Mouse (Mus musculus): ENCODE results near the gene Ggcx. TPM values are rescaled to one million over a fixed set of nuclear protein-coding genes. Genes with fewer than 3 reads are reported as not detected.

Ggcx gene
- polyA plus RNA-seq, 1 experiment from 2014 or later: 19.0 TPM

- H3K36me3 ChIP-seq (replicated peaks): no peaks in the 10 kb centered on the region
- ATAC-seq (replicated peaks): 0 out of 2 replicates have a peak, but pooled peaks have one; percentile 6
- peak overlapping the region; percentile 27 for H3K4me3 ChIP-seq
- peak overlapping the region; percentile 52 for H3K4me2 ChIP-seq
- H3K27ac ChIP-seq: no peak overlapping the region
- H3K4me1 ChIP-seq: peaks cover 10% of the 10 kb centered on the region
- H3K9me3 ChIP-seq: no peaks in the 10 kb centered on the region
- WGBS: 33% methylated on average over 13 of the region's 13 CpGs
- H3K27me3 ChIP-seq (replicated peaks): peaks cover 15% of the 10 kb centered on the region
- peak overlapping the region; percentile 22; the same call in 1 of the 2 replicates for H3K9ac ChIP-seq
Observed at GRCm38 (mm10) chr6:72389471-72389940, 24.6 kb upstream of the Ggcx start.

DNA sequence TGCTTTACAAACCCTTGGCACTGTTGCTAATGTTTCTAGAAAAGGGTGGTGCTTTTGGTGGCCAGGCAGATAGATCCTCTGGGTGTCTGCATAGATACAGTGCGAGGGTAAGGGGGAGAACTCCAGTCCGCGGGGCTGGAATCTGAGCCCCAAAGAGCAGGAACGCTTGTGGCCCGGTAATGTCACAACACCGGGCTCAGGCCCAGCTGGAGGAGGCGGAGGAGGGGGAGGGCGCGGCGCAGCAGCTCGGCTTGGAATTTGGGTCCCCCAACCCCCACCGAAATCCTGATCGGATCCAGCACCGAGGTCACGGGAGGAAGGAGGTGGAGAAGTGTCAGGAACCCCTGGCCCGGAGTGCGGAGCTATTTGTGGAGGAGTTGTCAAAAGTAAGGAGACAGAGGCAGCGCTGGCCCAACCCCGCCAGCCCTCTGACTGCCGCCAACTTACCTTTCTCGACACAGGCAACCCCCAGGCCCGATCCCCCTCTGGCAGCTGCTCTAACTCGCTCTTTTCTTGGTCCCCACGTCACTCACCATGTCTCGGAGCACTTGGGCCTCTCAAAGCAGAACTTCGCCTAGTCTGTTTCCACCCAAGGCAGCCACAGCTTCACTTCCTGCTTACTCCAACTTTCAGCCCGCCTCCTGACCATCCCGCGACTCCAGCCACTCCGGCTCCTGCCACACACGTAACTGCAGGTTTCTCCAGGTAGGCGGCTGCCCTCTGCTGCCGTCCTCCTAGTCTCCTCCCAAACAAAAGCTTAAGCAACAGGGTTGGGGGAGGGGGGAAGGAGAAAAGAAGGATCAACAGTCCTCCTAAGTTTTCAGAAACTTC lies 24.0 kb upstream of the Ggcx start, which contains the start of gene Vamp8:
Gene Vamp8 (minus strand): TSS at position 763 of the 831 bp plus-strand sequence.
- no peaks in the 10 kb centered on the region for H3K36me3 ChIP-seq (replicated peaks)
- peaks cover 15% of the 10 kb centered on the region for H3K27me3 ChIP-seq (replicated peaks)
- H3K4me3 ChIP-seq: peak within 1 kb of the TSS; percentile 27
- WGBS: 3% methylated on average over 33 of the region's 33 CpGs
- no peaks in the 10 kb centered on the region for H3K9me3 ChIP-seq
- peak; percentile 48; the same call in 1 of the 2 replicates for ATAC-seq (replicated peaks)
- H3K4me2 ChIP-seq: peak within 1 kb of the TSS; percentile 52
- peaks cover 10% of the 10 kb centered on the region for H3K4me1 ChIP-seq
- H3K27ac ChIP-seq: no peak within 1 kb of the TSS
- peak within 1 kb of the TSS; percentile 22; the same call in 1 of the 2 replicates for H3K9ac ChIP-seq

GRCm38 (mm10) chr6:72390795-72391521 lies 23.1 kb upstream of the Ggcx start:
- Histone ChIP-seq H3K4me1 (peaks cover 10% of the 10 kb centered on the region), H3K36me3 (replicated peaks) (no peaks in the 10 kb centered on the region), H3K9me3 (no peaks in the 10 kb centered on the region), H3K4me2 (peak overlapping the region; percentile 52), H3K9ac (no peak overlapping the region), H3K27me3 (replicated peaks) (peaks cover 15% of the 10 kb centered on the region), H3K27ac (no peak overlapping the region), H3K4me3 (no peak overlapping the region)
- ATAC-seq (replicated peaks): no peak
- WGBS: 17% methylated on average over 12 of the region's 12 CpGs

DNA sequence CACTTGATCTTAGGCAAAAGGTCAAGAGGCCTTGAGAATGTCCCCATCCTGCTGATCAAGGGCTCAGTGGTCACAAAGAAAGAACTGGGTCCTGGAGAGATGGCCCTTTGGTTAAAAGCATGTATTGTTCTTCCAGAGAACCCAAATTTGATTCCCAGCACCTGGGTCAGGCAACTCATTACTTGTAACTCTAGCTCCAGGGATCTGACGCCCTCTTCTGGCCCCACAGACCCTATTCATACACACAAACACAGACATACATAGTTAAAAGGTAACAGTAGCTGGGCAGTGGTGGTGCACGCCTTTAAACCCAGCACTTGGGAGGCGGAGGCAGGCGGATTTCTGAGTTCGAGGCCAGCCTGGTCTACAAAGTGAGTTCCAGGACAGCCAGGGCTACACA lies 21.8 kb upstream of the Ggcx start:
- H3K4me3 ChIP-seq: no peak overlapping the region
- H3K9ac ChIP-seq: no peak overlapping the region
- no peak overlapping the region for H3K4me2 ChIP-seq
- peaks cover 15% of the 10 kb centered on the region for H3K27me3 ChIP-seq (replicated peaks)
- no peaks in the 10 kb centered on the region for H3K36me3 ChIP-seq (replicated peaks)
- 89% methylated on average over 5 of the region's 5 CpGs for WGBS
- no peaks in the 10 kb centered on the region for H3K9me3 ChIP-seq
- no peak overlapping the region for H3K27ac ChIP-seq
- H3K4me1 ChIP-seq: peaks cover 10% of the 10 kb centered on the region
- no peak for ATAC-seq (replicated peaks)

DNA sequence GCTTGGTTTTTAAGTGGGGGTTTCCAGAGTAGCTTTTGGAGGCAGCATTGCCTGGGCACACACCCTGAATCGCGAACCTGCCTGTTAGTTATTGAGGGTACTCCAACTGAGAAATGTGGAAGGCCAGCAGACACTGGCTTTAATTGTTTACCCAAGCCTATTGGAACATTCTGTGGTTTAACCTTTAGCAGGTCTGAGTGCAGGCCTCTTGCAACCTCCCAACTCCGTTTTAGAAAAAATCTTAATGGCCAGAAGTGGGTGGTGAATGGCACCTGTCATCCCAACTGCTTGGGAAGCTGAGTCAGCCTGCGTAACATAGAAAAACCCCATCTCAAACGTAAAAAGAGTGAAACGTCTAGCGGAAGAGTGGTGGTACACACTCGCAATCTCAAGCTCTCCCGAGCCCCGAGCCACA lies 17.3 kb upstream of the Ggcx start:
- Histone ChIP-seq H3K4me2 (no peak overlapping the region), H3K9ac (no peak overlapping the region), H3K36me3 (replicated peaks) (no peaks in the 10 kb centered on the region), H3K4me3 (no peak overlapping the region), H3K4me1 (no peaks in the 10 kb centered on the region), H3K27me3 (replicated peaks) (no peaks in the 10 kb centered on the region), H3K9me3 (no peaks in the 10 kb centered on the region), H3K27ac (no peak overlapping the region)
- WGBS: 82% methylated on average over 10 of the region's 10 CpGs
- no peak for ATAC-seq (replicated peaks)

DNA sequence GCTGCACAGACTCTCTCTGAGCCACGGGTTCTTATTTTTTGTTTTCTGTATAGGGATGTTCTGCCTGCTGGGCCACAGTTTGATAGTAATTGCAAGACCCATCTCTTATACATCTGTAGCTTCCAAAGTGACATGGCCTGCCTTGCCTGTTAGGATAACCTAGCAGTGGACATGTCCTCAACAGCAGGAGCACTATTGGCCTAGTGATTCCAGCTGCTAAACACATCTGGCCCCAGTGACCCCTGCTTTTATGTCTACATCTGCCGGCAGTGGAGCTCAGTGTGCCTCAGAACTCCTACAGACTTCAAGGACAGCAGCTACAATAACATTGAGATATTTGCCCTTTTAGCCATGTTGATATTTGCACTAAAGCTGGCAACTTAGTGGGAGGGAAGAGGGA lies 14.1 kb upstream of the Ggcx start:
- no peaks in the 10 kb centered on the region for H3K36me3 ChIP-seq (replicated peaks)
- H3K27me3 ChIP-seq (replicated peaks): no peaks in the 10 kb centered on the region
- H3K4me1 ChIP-seq: no peaks in the 10 kb centered on the region
- no peak overlapping the region for H3K9ac ChIP-seq
- H3K27ac ChIP-seq: no peak overlapping the region
- H3K4me2 ChIP-seq: no peak overlapping the region
- H3K4me3 ChIP-seq: no peak overlapping the region
- H3K9me3 ChIP-seq: no peaks in the 10 kb centered on the region
- no peak for ATAC-seq (replicated peaks)
- 56% methylated on average over 2 of the region's 2 CpGs for WGBS

- no peak overlapping the region for H3K9ac ChIP-seq
- no peaks in the 10 kb centered on the region for H3K27me3 ChIP-seq (replicated peaks)
- H3K9me3 ChIP-seq: no peaks in the 10 kb centered on the region
- H3K4me3 ChIP-seq: no peak overlapping the region
- no peak overlapping the region for H3K27ac ChIP-seq
- WGBS: 26% methylated on average over 7 of the region's 7 CpGs
- no peaks in the 10 kb centered on the region for H3K36me3 ChIP-seq (replicated peaks)
- ATAC-seq (replicated peaks): no peak
- H3K4me1 ChIP-seq: no peaks in the 10 kb centered on the region
- no peak overlapping the region for H3K4me2 ChIP-seq
Observed at GRCm38 (mm10) chr6:72401875-72402274, 12.2 kb upstream of the Ggcx start.

GRCm38 (mm10) chr6:72405356-72405755 lies 8.8 kb upstream of the Ggcx start:
- no peaks in the 10 kb centered on the region for H3K36me3 ChIP-seq (replicated peaks)
- H3K27me3 ChIP-seq (replicated peaks): no peaks in the 10 kb centered on the region
- H3K9ac ChIP-seq: no peak overlapping the region
- ATAC-seq (replicated peaks): no peak
- H3K4me1 ChIP-seq: no peaks in the 10 kb centered on the region
- 88% methylated on average over 7 of the region's 7 CpGs for WGBS
- H3K4me3 ChIP-seq: no peak overlapping the region
- no peaks in the 10 kb centered on the region for H3K9me3 ChIP-seq
- H3K4me2 ChIP-seq: no peak overlapping the region
- H3K27ac ChIP-seq: no peak overlapping the region

- H3K27ac ChIP-seq: no peak overlapping the region
- peak; percentile 60; the same call in 1 of the 2 replicates for ATAC-seq (replicated peaks)
Observed at GRCm38 (mm10) chr6:72407119-72407518, 7.0 kb upstream of the Ggcx start.

DNA sequence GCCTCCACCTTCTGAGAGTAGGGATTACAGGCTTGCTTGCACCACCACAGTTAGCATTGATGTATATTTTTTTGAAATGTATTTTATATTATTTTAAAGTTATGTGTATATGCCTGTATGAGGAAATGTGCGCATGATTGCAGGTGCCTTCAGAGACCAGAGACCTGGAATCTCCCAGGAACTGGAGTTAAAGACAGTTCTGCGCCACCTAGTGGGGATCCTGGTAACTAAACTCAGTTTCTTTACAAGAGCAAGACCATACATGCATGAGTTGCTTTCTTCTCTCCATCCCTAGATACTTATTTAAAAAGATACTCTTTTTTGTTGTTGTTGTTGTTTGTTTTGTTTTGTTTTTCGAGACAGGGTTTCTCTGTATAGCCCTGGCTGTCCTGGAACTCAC lies 4.5 kb upstream of the Ggcx start:
- H3K4me3 ChIP-seq: no peak overlapping the region
- ATAC-seq (replicated peaks): no peak
- H3K9ac ChIP-seq: no peak overlapping the region
- WGBS: 11% methylated on average over 3 of the region's 3 CpGs
- no peaks in the 10 kb centered on the region for H3K9me3 ChIP-seq
- peaks cover 5% of the 10 kb centered on the region for H3K4me1 ChIP-seq
- no peaks in the 10 kb centered on the region for H3K36me3 ChIP-seq (replicated peaks)
- H3K27me3 ChIP-seq (replicated peaks): no peaks in the 10 kb centered on the region
- no peak overlapping the region for H3K27ac ChIP-seq
- no peak overlapping the region for H3K4me2 ChIP-seq

More at GRCm38 (mm10) chr6:72407119-72407518, 7.0 kb upstream of the Ggcx start:
- H3K4me2 ChIP-seq: no peak overlapping the region
- H3K9me3 ChIP-seq: no peaks in the 10 kb centered on the region
- no peaks in the 10 kb centered on the region for H3K4me1 ChIP-seq
- no peak overlapping the region for H3K9ac ChIP-seq
- no peaks in the 10 kb centered on the region for H3K36me3 ChIP-seq (replicated peaks)
- no peak overlapping the region for H3K4me3 ChIP-seq
- no peaks in the 10 kb centered on the region for H3K27me3 ChIP-seq (replicated peaks)
- WGBS: 2% methylated on average over 5 of the region's 5 CpGs

- no peak overlapping the region for H3K4me2 ChIP-seq
- no peak overlapping the region for H3K4me3 ChIP-seq
- H3K36me3 ChIP-seq (replicated peaks): no peaks in the 10 kb centered on the region
- H3K9me3 ChIP-seq: no peaks in the 10 kb centered on the region
- no peaks in the 10 kb centered on the region for H3K27me3 ChIP-seq (replicated peaks)
- ATAC-seq (replicated peaks): no peak
- H3K27ac ChIP-seq: no peak overlapping the region
- 27% methylated on average over 1 of the region's 1 CpGs for WGBS
- peaks cover 10% of the 10 kb centered on the region for H3K4me1 ChIP-seq
- no peak overlapping the region for H3K9ac ChIP-seq
Observed at GRCm38 (mm10) chr6:72410003-72410402, 4.1 kb upstream of the Ggcx start.

GRCm38 (mm10) chr6:72410518-72410917 lies 3.6 kb upstream of the Ggcx start:
- H3K36me3 ChIP-seq (replicated peaks): no peaks in the 10 kb centered on the region
- no peaks in the 10 kb centered on the region for H3K9me3 ChIP-seq
- H3K27me3 ChIP-seq (replicated peaks): no peaks in the 10 kb centered on the region
- H3K4me1 ChIP-seq: peaks cover 15% of the 10 kb centered on the region
- no peak overlapping the region for H3K4me2 ChIP-seq
- ATAC-seq (replicated peaks): no peak
- no peak overlapping the region for H3K27ac ChIP-seq
- no peak overlapping the region for H3K4me3 ChIP-seq
- H3K9ac ChIP-seq: no peak overlapping the region
- WGBS: 85% methylated on average over 7 of the region's 7 CpGs

All from midbrain, embryonic 15.5 days (tissue).